Mouse (Mus musculus) lung, embryonic 15.5 days (tissue): ENCODE measurements around the gene Zfp382. TPM values are rescaled to one million over a fixed set of nuclear protein-coding genes. Genes with fewer than 3 reads are reported as not detected.

Experiments
- ATAC-seq: fragments of 200-750 bp; cut with Nextera tagmentation; 2 replicates; pipeline ENCODE4 v1.8.0; 2017; ENCODE audit warnings: moderate number of reproducible peaks, borderline replicate concordance; ENCODE audit not compliant: low FRiP score, low TSS enrichment; ENCODE audit errors: extremely low read depth
- H3K27ac ChIP-seq: fragments of 300-500 bp; sonication (generic); 2 replicates; pipeline ENCODE4 v1.5.1; 2015; ENCODE audit warnings: moderate library complexity, mild to moderate bottlenecking, inconsistent platforms
- H3K27me3 ChIP-seq: fragments of 300-500 bp; sonication (generic); 2 replicates; pipeline ENCODE4 v1.6.1; 2015; ENCODE audit warnings: inconsistent platforms
- H3K36me3 ChIP-seq: fragments of 300-500 bp; sonication (generic); 2 replicates; pipeline ENCODE4 v1.6.1; 2015; ENCODE audit warnings: inconsistent platforms
- H3K4me1 ChIP-seq: fragments of 300-500 bp; sonication (generic); 2 replicates; pipeline ENCODE4 v1.6.1; 2015; ENCODE audit warnings: inconsistent platforms
- H3K4me2 ChIP-seq: fragments of 300-500 bp; sonication (generic); 2 replicates; pipeline ENCODE4 v1.6.1; 2015; ENCODE audit warnings: inconsistent platforms, mild to moderate bottlenecking, moderate library complexity
- H3K4me3 ChIP-seq: fragments of 300-500 bp; sonication (generic); 2 replicates; pipeline ENCODE4 v1.5.1; 2015; ENCODE audit warnings: mild to moderate bottlenecking, inconsistent platforms
- H3K9ac ChIP-seq: fragments of 300-500 bp; sonication (generic); 2 replicates; pipeline ENCODE4 v1.6.1; 2015; ENCODE audit warnings: inconsistent platforms
- H3K9me3 ChIP-seq: fragments of 300-500 bp; sonication (generic); 2 replicates; pipeline ENCODE4 v1.6.1; 2016; ENCODE audit warnings: inconsistent platforms
- WGBS: fragments of 180-500 bp; shearing (Covaris S2); methylation state at CpG from one replicate; pipeline ENCODE4 v1.1.7; 2015; 5-methylcytosine and 5-hydroxymethylcytosine counted together
- microRNA-seq: library from miRNA; unstranded; fragments of <30 nt; microRNA quantifications from one replicate; pipeline ENCODE4, GENCODE M21; 2016
- polyA plus RNA-seq: library from polyadenylated mRNA; unstranded; fragments of >200 nt; fragmentation: Nextera tagmentation; extraction: Ambion mirVana; gene quantifications from 2 replicates; pipeline ENCODE4 v1.2.1, GENCODE M21; 2015

Zfp382 gene
- polyA plus RNA-seq, 1 experiment from 2014 or later, result 13.5 TPM

DNA sequence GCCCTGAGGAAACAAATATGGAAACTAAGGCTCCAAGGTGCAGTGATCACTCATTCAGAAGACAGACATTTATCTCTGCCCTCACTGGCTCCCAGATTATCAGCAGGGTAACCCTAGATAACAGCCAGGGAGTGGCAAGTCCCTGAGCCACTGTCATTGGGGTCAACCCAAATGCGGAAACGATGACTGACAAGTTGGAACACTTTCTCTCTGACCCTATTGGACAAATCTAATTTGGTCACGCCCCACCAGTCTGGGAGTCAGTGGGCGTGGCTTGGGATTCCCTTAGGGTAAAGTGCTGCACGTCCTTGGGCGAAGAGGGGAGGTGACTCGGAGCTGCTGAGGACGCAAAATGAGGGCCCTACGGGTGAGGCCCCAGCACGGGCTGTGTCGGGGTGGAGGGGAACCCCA lies 62.1 kb downstream of the Zfp382 start, which contains the start of gene Cox7a1:
Cox7a1 (plus strand) TSS at position 266 of the 411 bp plus-strand sequence.
- Histone ChIP-seq H3K4me2 (peak within 1 kb of the TSS; percentile 58), H3K9ac (no peak within 1 kb of the TSS), H3K27me3 (no peaks in the 10 kb centered on the region), H3K27ac (0 out of 2 replicates have a peak within 1 kb of the TSS, but pooled peaks have one; percentile 16), H3K4me1 (peaks cover 10% of the 10 kb centered on the region), H3K36me3 (peaks cover 30% of the 10 kb centered on the region), H3K9me3 (no peaks in the 10 kb centered on the region), H3K4me3 (peak within 1 kb of the TSS; percentile 22)
- peak; percentile 76 for ATAC-seq
- WGBS, result 3% methylated on average over 11 of the region's 11 CpGs

Small RNA genes within 50 kb of the gene (microRNA-seq; reads per million reads assigned to microRNA genes)
- gene Gm23368, result not detected

Other genes starting within 250 kb of the Zfp382 start
- gene Zfp27, start 215.4 kb upstream of the Zfp382 start, polyA plus RNA-seq, result 9.6 and 9.8 TPM in 2 replicates
- 4.7 and 5.1 TPM in 2 replicates for gene Zfp383, start 213.7 kb upstream of the Zfp382 start, polyA plus RNA-seq
- gene Zfp74, start 167.9 kb upstream of the Zfp382 start, polyA plus RNA-seq, result 11.0 and 14.2 TPM in 2 replicates
- 14.9 and 15.4 TPM in 2 replicates for gene Zfp568, start 138.0 kb upstream of the Zfp382 start, polyA plus RNA-seq
- gene Zfp14, start 70.6 kb upstream of the Zfp382 start, polyA plus RNA-seq, result 3.2 and 3.5 TPM in 2 replicates
- gene Zfp82, start 49.0 kb upstream of the Zfp382 start, polyA plus RNA-seq, result 5.3 and 7.6 TPM in 2 replicates
- gene Gm26920, start 31.5 kb upstream of the Zfp382 start, polyA plus RNA-seq, result 0.81 and 1.1 TPM in 2 replicates
- gene Zfp566, start 31.4 kb upstream of the Zfp382 start, polyA plus RNA-seq, result 8.1 and 8.3 TPM in 2 replicates
- gene Zfp260, start 27.2 kb upstream of the Zfp382 start, polyA plus RNA-seq, result 107 and 113 TPM in 2 replicates
- gene Zfp146, start 47.8 kb downstream of the Zfp382 start, polyA plus RNA-seq, result 16.6 and 18.4 TPM in 2 replicates
- gene Cox7a1, start 62.2 kb downstream of the Zfp382 start, polyA plus RNA-seq, result 17.7 and 18.9 TPM in 2 replicates
- 97.0 and 104 TPM in 2 replicates for gene Capns1, start 76.9 kb downstream of the Zfp382 start, polyA plus RNA-seq
- 148 and 156 TPM in 2 replicates for gene Polr2i, start 110.0 kb downstream of the Zfp382 start, polyA plus RNA-seq
- 168 and 180 TPM in 2 replicates for gene Tbcb, start 110.3 kb downstream of the Zfp382 start, polyA plus RNA-seq
- not detected in 2 replicates for gene Ovol3, start 113.8 kb downstream of the Zfp382 start, polyA plus RNA-seq
- 0.50 and 0.64 TPM in 2 replicates for gene Thap8, start 158.2 kb downstream of the Zfp382 start, polyA plus RNA-seq
- gene Wdr62, start 158.5 kb downstream of the Zfp382 start, polyA plus RNA-seq, result 10.7 and 11.5 TPM in 2 replicates
- 18.6 and 18.8 TPM in 2 replicates for gene Clip3, start 169.8 kb downstream of the Zfp382 start, polyA plus RNA-seq
- 76.6 and 78.7 TPM in 2 replicates for gene Alkbh6, start 186.8 kb downstream of the Zfp382 start, polyA plus RNA-seq
- gene Syne4, start 192.9 kb downstream of the Zfp382 start, polyA plus RNA-seq, result 25.1 and 29.5 TPM in 2 replicates
- 1.9 TPM in 1 of 2 replicates, not detected in the other for gene E130208F15Rik, start 199.8 kb downstream of the Zfp382 start, polyA plus RNA-seq
- 18.2 and 19.5 TPM in 2 replicates for gene Sdhaf1, start 202.0 kb downstream of the Zfp382 start, polyA plus RNA-seq
- 4.2 TPM in 2 replicates for gene Lrfn3, start 240.8 kb downstream of the Zfp382 start, polyA plus RNA-seq